Mouse (Mus musculus): ENCODE measurements around the gene Stat5b. TPM values are rescaled to one million over a fixed set of nuclear protein-coding genes. Genes with fewer than 3 reads are reported as not detected.

Gene Stat5b
- polyA plus RNA-seq, 1 experiment from 2014 or later: 14.0 TPM

- Histone ChIP-seq H3K9me3 (no peaks in the 10 kb centered on the region), H3K4me2 (replicated peaks) (peak overlapping the region; percentile 87), H3K27me3 (0 out of 2 replicates have a peak, but pooled peaks cover 4% of the 10 kb centered on the region), H3K27ac (no peak overlapping the region), H3K4me1 (replicated peaks) (peaks cover 27% of the 10 kb centered on the region), H3K36me3 (peaks cover 19% of the 10 kb centered on the region), H3K4me3 (replicated peaks) (peak overlapping the region; percentile 84), H3K9ac (replicated peaks) (peak overlapping the region; percentile 92)
- no peak for ATAC-seq
- 88% methylated on average over 4 of the region's 4 CpGs for WGBS
These were observed 113.8 kb downstream of the Stat5b start for GRCm38 (mm10) chr11:100736746-100737080.

GRCm38 (mm10) chr11:100735954-100736745, 114.4 kb downstream of the Stat5b start:
- no peak overlapping the region for H3K27ac ChIP-seq
- H3K9ac ChIP-seq (replicated peaks): peak overlapping the region; percentile 23; the same call in 1 of the 2 replicates
- 86% methylated on average over 14 of the region's 14 CpGs for WGBS
- H3K4me2 ChIP-seq (replicated peaks): peak overlapping the region; percentile 87; the same call in 1 of the 2 replicates
- H3K4me3 ChIP-seq (replicated peaks): no peak overlapping the region
- peaks cover 27% of the 10 kb centered on the region for H3K4me1 ChIP-seq (replicated peaks)
- 0 out of 2 replicates have a peak, but pooled peaks cover 3% of the 10 kb centered on the region for H3K27me3 ChIP-seq
- ATAC-seq: no peak
- H3K36me3 ChIP-seq: peaks cover 14% of the 10 kb centered on the region
- no peaks in the 10 kb centered on the region for H3K9me3 ChIP-seq

- Histone ChIP-seq H3K27ac (no peak overlapping the region), H3K36me3 (peaks cover 12% of the 10 kb centered on the region), H3K27me3 (no peaks in the 10 kb centered on the region), H3K4me1 (replicated peaks) (peaks cover 27% of the 10 kb centered on the region), H3K4me2 (replicated peaks) (no peak overlapping the region), H3K9ac (replicated peaks) (no peak overlapping the region; the same call in 1 of the 2 replicates), H3K4me3 (replicated peaks) (no peak overlapping the region), H3K9me3 (no peaks in the 10 kb centered on the region)
- ATAC-seq: no peak
- WGBS: 95% methylated on average over 9 of the region's 9 CpGs
These were observed 115.2 kb downstream of the Stat5b start for GRCm38 (mm10) chr11:100735134-100735865.

Other genes with a start within 250 kb of the Stat5b start
- 118 and 122 TPM in 2 replicates for gene Nkiras2, start 231.5 kb downstream of the Stat5b start, polyA plus RNA-seq (2015; fragmentation: Nextera tagmentation; extraction: Ambion mirVana)
- 311 and 312 TPM in 2 replicates for gene Dnajc7, start 230.6 kb downstream of the Stat5b start, polyA plus RNA-seq (2015; fragmentation: Nextera tagmentation; extraction: Ambion mirVana)
- 0.45 and 0.70 TPM in 2 replicates for gene Zfp385c, start 158.3 kb downstream of the Stat5b start, polyA plus RNA-seq (2015; fragmentation: Nextera tagmentation; extraction: Ambion mirVana)
- 2.5 and 2.6 TPM in 2 replicates for gene Dhx58, start 146.5 kb downstream of the Stat5b start, polyA plus RNA-seq (2015; fragmentation: Nextera tagmentation; extraction: Ambion mirVana)
- 44.5 and 47.7 TPM in 2 replicates for gene Kat2a, start 138.3 kb downstream of the Stat5b start, polyA plus RNA-seq (2015; fragmentation: Nextera tagmentation; extraction: Ambion mirVana)
- 0.26 TPM in 1 of 2 replicates, not detected in the other for gene Hspb9, start 136.9 kb downstream of the Stat5b start, polyA plus RNA-seq (2015; fragmentation: Nextera tagmentation; extraction: Ambion mirVana)
- gene Rab5c, start 112.5 kb downstream of the Stat5b start, polyA plus RNA-seq (2015; fragmentation: Nextera tagmentation; extraction: Ambion mirVana): 27.4 and 29.5 TPM in 2 replicates
- 8.4 and 8.5 TPM in 2 replicates for gene Kcnh4, start 90.8 kb downstream of the Stat5b start, polyA plus RNA-seq (2015; fragmentation: Nextera tagmentation; extraction: Ambion mirVana)
- gene Hcrt, start 87.8 kb downstream of the Stat5b start, polyA plus RNA-seq (2015; fragmentation: Nextera tagmentation; extraction: Ambion mirVana): 0.30 TPM in 1 of 2 replicates, not detected in the other
- 2.9 and 4.0 TPM in 2 replicates for gene Ghdc, start 79.8 kb downstream of the Stat5b start, polyA plus RNA-seq (2015; fragmentation: Nextera tagmentation; extraction: Ambion mirVana)
- 1.3 and 1.7 TPM in 2 replicates for gene Stat5a, start 8.6 kb upstream of the Stat5b start, polyA plus RNA-seq (2015; fragmentation: Nextera tagmentation; extraction: Ambion mirVana)
- gene Stat3, start 88.8 kb upstream of the Stat5b start, polyA plus RNA-seq (2015; fragmentation: Nextera tagmentation; extraction: Ambion mirVana): 28.7 and 34.3 TPM in 2 replicates
- gene Cavin1, start 120.2 kb upstream of the Stat5b start, polyA plus RNA-seq (2015; fragmentation: Nextera tagmentation; extraction: Ambion mirVana): 28.3 and 30.4 TPM in 2 replicates
- gene Atp6v0a1, start 158.7 kb upstream of the Stat5b start, polyA plus RNA-seq (2015; fragmentation: Nextera tagmentation; extraction: Ambion mirVana): 87.6 and 90.8 TPM in 2 replicates
- gene Naglu, start 219.3 kb upstream of the Stat5b start, polyA plus RNA-seq (2015; fragmentation: Nextera tagmentation; extraction: Ambion mirVana): 9.7 and 9.9 TPM in 2 replicates
- 0.24 TPM in 1 of 2 replicates, not detected in the other for gene Hsd17b1, start 227.7 kb upstream of the Stat5b start, polyA plus RNA-seq (2015; fragmentation: Nextera tagmentation; extraction: Ambion mirVana)
- gene Coasy, start 231.8 kb upstream of the Stat5b start, polyA plus RNA-seq (2015; fragmentation: Nextera tagmentation; extraction: Ambion mirVana): 47.1 and 52.8 TPM in 2 replicates
- 85.9 and 90.9 TPM in 2 replicates for gene Mlx, start 236.6 kb upstream of the Stat5b start, polyA plus RNA-seq (2015; fragmentation: Nextera tagmentation; extraction: Ambion mirVana)
- 27.9 and 30.8 TPM in 2 replicates for gene Psmc3ip, start 244.7 kb upstream of the Stat5b start, polyA plus RNA-seq (2015; fragmentation: Nextera tagmentation; extraction: Ambion mirVana)